Comparison of ENCODE assay signal across 15 mouse cellular contexts in the genomic region with DNA sequence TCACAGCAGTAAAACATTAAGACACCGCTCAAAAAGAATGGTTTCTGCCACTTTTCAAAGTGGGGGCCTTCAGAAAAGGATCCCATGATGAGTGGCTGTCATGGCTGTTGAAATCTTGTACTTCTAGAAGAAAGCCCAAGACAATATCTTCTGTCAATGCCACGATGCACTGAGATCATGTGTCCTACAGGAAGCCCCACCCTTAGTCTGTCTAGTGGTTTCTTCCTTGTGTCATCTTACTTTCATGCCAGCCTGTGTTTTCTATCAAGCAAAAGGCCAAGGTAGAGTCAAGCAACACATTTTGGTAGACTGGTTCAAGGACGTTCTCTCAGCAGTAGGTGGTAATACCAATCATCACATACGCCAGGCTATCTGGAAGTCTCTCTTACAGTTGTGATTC.
"Had no signal": no experiment of that assay in that cellular context is flagged by ENCODE, and none has a peak within 500 bp of the region (broad histone marks: within the 10 kb centered on the region; RNA-seq: fewer than 3 reads in every experiment).

No protein-coding gene starts in this region.

- H3K27ac ChIP-seq: limb, embryonic 12.5 days; limb, embryonic 15.5 days; liver, embryonic 14.5 days; neural tube, embryonic 12.5 days; neural tube, embryonic 15.5 days; stomach, embryonic 15.5 days had no signal

- DNase-seq: kidney, adult 9 months; kidney, postnatal 14 days; kidney, postnatal 4 days; left cerebral cortex, postnatal 4 days; liver, postnatal 0 days; lung, postnatal 14 days; lung, postnatal 4 days; midbrain, embryonic 14.5 days; thymus, postnatal 4 days had no signal

- H3K4me1 ChIP-seq: limb, embryonic 12.5 days; neural tube, embryonic 12.5 days; neural tube, embryonic 15.5 days; stomach, embryonic 15.5 days had no signal

- H3K36me3 ChIP-seq: limb, embryonic 12.5 days; limb, embryonic 15.5 days; neural tube, embryonic 12.5 days; neural tube, embryonic 15.5 days; stomach, embryonic 15.5 days had no signal

- H3K27me3 ChIP-seq: limb, embryonic 12.5 days; limb, embryonic 15.5 days; neural tube, embryonic 12.5 days; neural tube, embryonic 15.5 days; stomach, embryonic 15.5 days had no signal

- ATAC-seq: liver, postnatal 0 days had no signal

- H3K4me3 ChIP-seq: limb, embryonic 12.5 days; limb, embryonic 15.5 days; neural tube, embryonic 12.5 days; neural tube, embryonic 15.5 days; stomach, embryonic 15.5 days had no signal
